Comparison of ENCODE assay signal across 9 mouse cellular contexts in the genomic region with DNA sequence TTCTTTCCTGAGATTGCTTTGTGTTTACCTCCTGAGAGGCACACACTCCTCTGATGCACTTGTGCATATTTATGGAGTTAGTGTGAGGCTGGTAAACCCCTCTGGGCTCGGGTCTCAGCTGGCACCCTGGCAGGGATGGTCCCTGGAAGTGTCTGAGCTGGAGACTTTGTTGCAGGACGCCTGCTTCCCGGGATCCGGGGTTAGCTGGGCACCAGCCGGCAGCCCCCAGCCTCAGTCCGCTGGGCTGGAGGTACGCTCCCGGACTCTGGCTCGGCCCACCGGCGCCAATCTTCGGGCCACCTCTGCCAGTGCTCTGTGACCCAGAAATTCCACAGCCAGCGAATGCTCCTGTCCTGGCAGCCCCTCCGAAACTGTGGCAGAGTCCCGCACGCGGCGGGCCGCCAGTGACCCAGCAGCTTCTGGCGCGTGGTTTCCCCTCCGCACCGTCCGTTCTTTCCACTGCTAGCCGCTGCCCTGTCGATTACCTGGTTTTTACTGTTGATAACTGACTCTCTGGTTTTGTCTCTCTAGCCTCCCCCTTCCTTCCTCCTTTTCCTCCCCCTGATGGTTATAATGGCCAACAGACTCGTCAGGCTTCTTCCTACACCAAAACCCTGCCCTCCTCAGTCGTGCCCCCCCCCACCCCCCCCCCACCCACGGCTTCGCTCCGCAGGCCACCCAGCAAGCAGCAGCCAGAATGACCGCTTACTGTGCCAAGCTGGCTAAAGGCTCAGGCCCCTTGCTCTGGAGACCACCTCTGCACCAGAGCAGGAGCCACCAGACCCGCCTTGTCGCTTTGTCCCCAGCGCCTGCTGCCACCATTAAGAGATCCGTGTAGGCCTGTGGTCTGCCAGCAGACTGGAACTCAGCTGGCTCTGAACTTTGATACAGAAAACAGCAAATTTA. TPM values are rescaled to one million over a fixed set of nuclear protein-coding genes. Genes with fewer than 3 reads are reported as not detected.
DNase-seq lines count a peak whose midpoint lies in the region; ATAC-seq and TF ChIP-seq lines count a peak whose summit lies in the region.
"Had no signal": no experiment of that assay in that cellular context is flagged by ENCODE, and none has a peak within 500 bp of the region (broad histone marks: within the 10 kb centered on the region; RNA-seq: fewer than 3 reads in every experiment).

No protein-coding gene starts in this region.

- TF ChIP-seq CTCF in heart, postnatal 0 days (IDR thresholded peaks at IDR 0.05; ENCODE audit: low read depth): no peak

- 0 out of 2 replicates have a peak, but pooled peaks cover 4% of the 10 kb centered on the region for H3K27me3 ChIP-seq in heart, postnatal 0 days (ENCODE audit: control insufficient read depth, insufficient read depth, low read length)
- no peaks in the 10 kb centered on the region for H3K27me3 ChIP-seq in limb, embryonic 11.5 days (ENCODE audit: control insufficient read depth, insufficient read depth, low read length)
- H3K27me3 ChIP-seq: CH12.LX had no signal

- H3K9me3 ChIP-seq in heart, postnatal 0 days (replicated peaks; ENCODE audit: control insufficient read depth, low read length): no peaks in the 10 kb centered on the region
- H3K9me3 ChIP-seq in limb, embryonic 11.5 days (ENCODE audit: control insufficient read depth, low read length): no peaks in the 10 kb centered on the region

- no peak for TF ChIP-seq EP300 in heart, postnatal 0 days (IDR thresholded peaks at IDR 0.05; ENCODE audit: low read depth)

- H3K4me3 ChIP-seq in heart, postnatal 0 days (ENCODE audit: low read depth, low read length): peak overlapping the region; percentile 58
- H3K4me3 ChIP-seq in limb, embryonic 11.5 days (ENCODE audit: low read depth, low read length): peak overlapping the region; percentile 37

- 2% methylated on average over 33 of the region's 36 CpGs for WGBS in heart, postnatal 0 days
- under 1% methylated on average over 36 of the region's 36 CpGs for WGBS in limb, embryonic 11.5 days

- no peaks in the 10 kb centered on the region for H3K36me3 ChIP-seq in heart, postnatal 0 days (replicated peaks; ENCODE audit: control insufficient read depth, insufficient read depth, low read length)
- H3K36me3 ChIP-seq in limb, embryonic 11.5 days (ENCODE audit: control insufficient read depth, insufficient read depth, low read length): no peaks in the 10 kb centered on the region

- H3K9ac ChIP-seq in heart, postnatal 0 days (replicated peaks; ENCODE audit: low read depth, low read length): peak overlapping the region; percentile 63
- peak overlapping the region; percentile 80 for H3K9ac ChIP-seq in limb, embryonic 11.5 days (ENCODE audit: low read length)

- peak; percentile 50 to 57 for DNase-seq in cerebellum, postnatal 14 days
- DNase-seq in cerebellum, adult 9-10 months: no peak
- DNase-seq in urinary bladder, postnatal 25 days (ENCODE audit: low spot score): peak; percentile 13
- DNase-seq in urinary bladder, postnatal 10 days (ENCODE audit: low spot score): no peak
- DNase-seq in heart, postnatal 0 days (ENCODE audit: low spot score): peak; percentile 9
- peak; percentile 74 for DNase-seq in limb, embryonic 11.5 days (ENCODE audit: low spot score)
- peak; percentile 73 for DNase-seq in neural tube, embryonic 10.5 days (ENCODE audit: extremely low spot score, low spot score)
- DNase-seq in thymus, postnatal 10 days (ENCODE audit: low spot score in 2 of 2): no peak

- ATAC-seq in heart, postnatal 0 days (ENCODE audit: insufficient read depth, low read depth): peak; percentile 62
- peak; percentile 77 for ATAC-seq in limb, embryonic 11.5 days (ENCODE audit: insufficient number of reproducible peaks, low FRiP score, low TSS enrichment, low read depth)

- 0 out of 2 replicates have a peak, but pooled peaks cover 7% of the 10 kb centered on the region for H3K4me1 ChIP-seq in heart, postnatal 0 days (ENCODE audit: control insufficient read depth, insufficient read depth)
- H3K4me1 ChIP-seq in limb, embryonic 11.5 days (ENCODE audit: control insufficient read depth, insufficient read depth, low read length): no peaks in the 10 kb centered on the region; the same call in 1 of the 2 replicates

- peak overlapping the region; percentile 92 for H3K4me2 ChIP-seq in heart, postnatal 0 days (ENCODE audit: low read depth, low read length)
- peak overlapping the region; percentile 85 for H3K4me2 ChIP-seq in limb, embryonic 11.5 days (ENCODE audit: low read depth, severe bottlenecking)

- no peak overlapping the region for H3K27ac ChIP-seq in heart, postnatal 0 days (ENCODE audit: low read depth)
- H3K27ac ChIP-seq in limb, embryonic 11.5 days (replicated peaks; ENCODE audit: low read depth, low read length): peak overlapping the region; percentile 81

RNA-seq across cellular contexts. Expression of a gene that starts 26.3 kb away (rescaled TPM):
- total RNA-seq in heart, postnatal 0 days (2014; rRNA removed; ENCODE audit: low replicate concordance): 30.0 and 61.9 TPM in 2 replicates
- 18.0 and 19.0 TPM in 2 replicates for polyA plus RNA-seq in heart, postnatal 0 days (2015; fragmentation: Nextera tagmentation; extraction: Ambion mirVana)
- 55.1 and 55.2 TPM in 2 replicates for polyA plus RNA-seq in limb, embryonic 11.5 days (2014; fragmentation: Nextera tagmentation; extraction: Ambion mirVana)

Comparison
In these comparisons a context has a peak if more than half of its experiments do, and no peak if none do; other contexts are left out.
1. DNase-seq: peak in cerebellum, postnatal 14 days (2 of 2), urinary bladder, postnatal 25 days (single experiment), heart, postnatal 0 days (single experiment), limb, embryonic 11.5 days (single experiment) and neural tube, embryonic 10.5 days (single experiment); none in cerebellum, adult 9-10 months (single experiment), urinary bladder, postnatal 10 days (single experiment) and thymus, postnatal 10 days (0 of 2).